Mouse (Mus musculus) limb, embryonic 11.5 days (tissue): ENCODE measurements around the gene Prph2. TPM values are rescaled to one million over a fixed set of nuclear protein-coding genes. Genes with fewer than 3 reads are reported as not detected.
A peak's percentile ranks its signal among the peaks of the same experiment; 100 is the strongest.

Experiments used
- ATAC-seq: fragments of 200-750 bp; cut with Nextera tagmentation; 2 replicates; pipeline ENCODE4 v1.8.0; 2017; ENCODE audit warnings: low read depth; ENCODE audit not compliant: insufficient number of reproducible peaks, low FRiP score, low TSS enrichment
- DNase-seq: peaks from one replicate; pipeline ENCODE4 v3.0.0-alpha.2; 2015; ENCODE audit warnings: low spot score
- H3K27ac ChIP-seq: fragments of 300-500 bp; sonication (generic); replicated peaks from 2 replicates; pipeline ENCODE4 v1.5.1; 2014; ENCODE audit warnings: low read depth, mild to moderate bottlenecking, low read length
- H3K27me3 ChIP-seq: fragments of 300-500 bp; sonication (generic); 2 replicates; pipeline ENCODE4 v1.6.1; 2014; ENCODE audit warnings: mild to moderate bottlenecking, low read length, mixed read lengths; ENCODE audit not compliant: control insufficient read depth, insufficient read depth
- H3K36me3 ChIP-seq: fragments of 300-500 bp; sonication (generic); 2 replicates; pipeline ENCODE4 v1.6.1; 2014; ENCODE audit warnings: mild to moderate bottlenecking, low read length, moderate library complexity, mixed read lengths; ENCODE audit not compliant: control insufficient read depth, insufficient read depth
- H3K4me1 ChIP-seq: fragments of 300-500 bp; sonication (generic); 2 replicates; pipeline ENCODE4 v1.6.1; 2014; ENCODE audit warnings: low read length, mixed read lengths; ENCODE audit not compliant: control insufficient read depth, insufficient read depth
- H3K4me2 ChIP-seq: fragments of 300-500 bp; sonication (generic); 2 replicates; pipeline ENCODE4 v1.6.1; 2014; ENCODE audit warnings: low read depth, mild to moderate bottlenecking, moderate library complexity; ENCODE audit not compliant: severe bottlenecking
- H3K4me3 ChIP-seq: fragments of 300-500 bp; sonication (generic); 2 replicates; pipeline ENCODE4 v1.5.1; 2014; ENCODE audit warnings: low read depth, low read length
- H3K9ac ChIP-seq: fragments of 300-500 bp; sonication (generic); 2 replicates; pipeline ENCODE4 v1.6.1; 2014; ENCODE audit warnings: mild to moderate bottlenecking, low read length
- H3K9me3 ChIP-seq: fragments of 300-500 bp; sonication (generic); 2 replicates; pipeline ENCODE4 v1.6.1; 2016; ENCODE audit warnings: low read length; ENCODE audit not compliant: control insufficient read depth
- WGBS: fragments of 180-500 bp; shearing (Covaris S2); extraction: QIAGEN DNeasy Blood & Tissue Kit; methylation state at CpG from one replicate; pipeline ENCODE4 v1.1.7; 2014; 5-methylcytosine and 5-hydroxymethylcytosine counted together
- polyA plus RNA-seq: library from polyadenylated mRNA; unstranded; fragments of >200 nt; fragmentation: Nextera tagmentation; extraction: Ambion mirVana; gene quantifications from 2 replicates; pipeline ENCODE4 v1.2.1, GENCODE M21; 2014

Gene Prph2
- polyA plus RNA-seq, 1 experiment from 2014 or later = not detected

- no peaks in the 10 kb centered on the region for H3K27me3 ChIP-seq
- DNase-seq = no peak
- H3K9me3 ChIP-seq = no peaks in the 10 kb centered on the region
- H3K36me3 ChIP-seq = peaks cover 18% of the 10 kb centered on the region
- WGBS = 71% methylated on average over 12 of the region's 12 CpGs
- H3K4me3 ChIP-seq = no peak overlapping the region
- no peak for ATAC-seq
- H3K4me1 ChIP-seq = no peaks in the 10 kb centered on the region
- H3K9ac ChIP-seq = no peak overlapping the region
- no peak overlapping the region for H3K4me2 ChIP-seq
- no peak overlapping the region for H3K27ac ChIP-seq
These were observed 19.0 kb downstream of the Prph2 start for GRCm38 (mm10) chr17:46929277-46929676.

- ATAC-seq = no peak
- no peaks in the 10 kb centered on the region for H3K9me3 ChIP-seq
- H3K36me3 ChIP-seq = peaks cover 18% of the 10 kb centered on the region
- H3K27me3 ChIP-seq = no peaks in the 10 kb centered on the region
- H3K27ac ChIP-seq = no peak overlapping the region
- no peak overlapping the region for H3K4me2 ChIP-seq
- no peak overlapping the region for H3K4me3 ChIP-seq
- no peak for DNase-seq
- WGBS = 90% methylated on average over 7 of the region's 7 CpGs
- H3K9ac ChIP-seq = no peak overlapping the region
- H3K4me1 ChIP-seq = no peaks in the 10 kb centered on the region
These were observed 19.6 kb downstream of the Prph2 start for GRCm38 (mm10) chr17:46929897-46930296.

- no peak overlapping the region for H3K4me2 ChIP-seq
- no peaks in the 10 kb centered on the region for H3K27me3 ChIP-seq
- DNase-seq (no peak), ATAC-seq (no peak)
- H3K27ac ChIP-seq = no peak overlapping the region
- H3K9me3 ChIP-seq = no peaks in the 10 kb centered on the region
- no peak overlapping the region for H3K4me3 ChIP-seq
- 95% methylated on average over 5 of the region's 5 CpGs for WGBS
- H3K36me3 ChIP-seq = peaks cover 29% of the 10 kb centered on the region
- no peak overlapping the region for H3K9ac ChIP-seq
- H3K4me1 ChIP-seq = no peaks in the 10 kb centered on the region
These were observed 22.7 kb downstream of the Prph2 start for GRCm38 (mm10) chr17:46932961-46933360.

GRCm38 (mm10) chr17:46933557-46934348 is 23.5 kb downstream of the Prph2 start:
- Histone ChIP-seq H3K27ac (no peak overlapping the region), H3K9me3 (no peaks in the 10 kb centered on the region), H3K4me1 (no peaks in the 10 kb centered on the region), H3K4me3 (no peak overlapping the region), H3K9ac (no peak overlapping the region), H3K36me3 (peaks cover 30% of the 10 kb centered on the region), H3K4me2 (no peak overlapping the region), H3K27me3 (no peaks in the 10 kb centered on the region)
- 84% methylated on average over 19 of the region's 19 CpGs for WGBS
- DNase-seq (peak; percentile 79), ATAC-seq (no peak)

GRCm38 (mm10) chr17:46940461-46940860 is 30.2 kb downstream of the Prph2 start:
- 95% methylated on average over 8 of the region's 8 CpGs for WGBS
- Histone ChIP-seq H3K9me3 (no peaks in the 10 kb centered on the region), H3K4me1 (no peaks in the 10 kb centered on the region), H3K4me2 (no peak overlapping the region), H3K27ac (no peak overlapping the region), H3K27me3 (no peaks in the 10 kb centered on the region), H3K36me3 (peaks cover 21% of the 10 kb centered on the region), H3K4me3 (no peak overlapping the region), H3K9ac (no peak overlapping the region)
- no peak for DNase-seq
- no peak for ATAC-seq

- Histone ChIP-seq H3K9me3 (no peaks in the 10 kb centered on the region), H3K9ac (no peak overlapping the region), H3K27me3 (no peaks in the 10 kb centered on the region), H3K36me3 (peaks cover 24% of the 10 kb centered on the region), H3K4me2 (no peak overlapping the region), H3K4me3 (no peak overlapping the region), H3K27ac (no peak overlapping the region), H3K4me1 (no peaks in the 10 kb centered on the region)
- DNase-seq = no peak
- 96% methylated on average over 9 of the region's 9 CpGs for WGBS
- ATAC-seq = no peak
These were observed 32.2 kb downstream of the Prph2 start for GRCm38 (mm10) chr17:46942421-46942820.

GRCm38 (mm10) chr17:46946276-46946675 is 36.0 kb downstream of the Prph2 start:
- DNase-seq = no peak
- Histone ChIP-seq H3K4me3 (no peak overlapping the region), H3K9ac (no peak overlapping the region), H3K27me3 (no peaks in the 10 kb centered on the region), H3K4me1 (no peaks in the 10 kb centered on the region), H3K9me3 (no peaks in the 10 kb centered on the region), H3K27ac (no peak overlapping the region), H3K36me3 (peaks cover 16% of the 10 kb centered on the region; the same call in 1 of the 2 replicates), H3K4me2 (no peak overlapping the region)
- WGBS = 94% methylated on average over 9 of the region's 9 CpGs
- no peak for ATAC-seq

- Histone ChIP-seq H3K36me3 (peaks cover 38% of the 10 kb centered on the region), H3K9ac (no peak overlapping the region), H3K4me2 (no peak overlapping the region), H3K4me3 (no peak overlapping the region), H3K27me3 (no peaks in the 10 kb centered on the region), H3K9me3 (no peaks in the 10 kb centered on the region), H3K27ac (no peak overlapping the region), H3K4me1 (no peaks in the 10 kb centered on the region)
- DNase-seq = no peak
- WGBS = 94% methylated on average over 2 of the region's 2 CpGs
- no peak for ATAC-seq
These were observed 47.8 kb downstream of the Prph2 start for GRCm38 (mm10) chr17:46958045-46958444.

- 91% methylated on average over 10 of the region's 10 CpGs for WGBS
- no peak overlapping the region for H3K27ac ChIP-seq
- H3K9ac ChIP-seq = no peak overlapping the region
- H3K4me2 ChIP-seq = no peak overlapping the region
- DNase-seq (no peak), ATAC-seq (no peak)
- H3K27me3 ChIP-seq = no peaks in the 10 kb centered on the region
- H3K36me3 ChIP-seq = peaks cover 42% of the 10 kb centered on the region
- H3K4me1 ChIP-seq = no peaks in the 10 kb centered on the region
- no peak overlapping the region for H3K4me3 ChIP-seq
- H3K9me3 ChIP-seq = no peaks in the 10 kb centered on the region
These were observed 50.0 kb downstream of the Prph2 start for GRCm38 (mm10) chr17:46960216-46960615.
